Mouse (Mus musculus): ENCODE measurements around the gene Ppp6r3.
A peak's percentile ranks its signal among the peaks of the same experiment; 100 is the strongest.
"Not testable (repeated sequence)": the region's sequence is repeated elsewhere in the genome, so short reads cannot be mapped to it uniquely, and the experiment has no call there.

Gene Ppp6r3

GRCm38 (mm10) chr19:3587729-3588128, 12.2 kb upstream of the Ppp6r3 start:
- peak; percentile 71 for DNase-seq (ENCODE audit: low read depth, low spot score)
- not testable (repeated sequence) for H3K36me3 ChIP-seq (ENCODE audit: control insufficient read depth, insufficient read depth, low read length, poor library complexity, severe bottlenecking); H3K27me3 ChIP-seq (ENCODE audit: control insufficient read depth, insufficient read depth, low read length, poor library complexity, severe bottlenecking)

DNA sequence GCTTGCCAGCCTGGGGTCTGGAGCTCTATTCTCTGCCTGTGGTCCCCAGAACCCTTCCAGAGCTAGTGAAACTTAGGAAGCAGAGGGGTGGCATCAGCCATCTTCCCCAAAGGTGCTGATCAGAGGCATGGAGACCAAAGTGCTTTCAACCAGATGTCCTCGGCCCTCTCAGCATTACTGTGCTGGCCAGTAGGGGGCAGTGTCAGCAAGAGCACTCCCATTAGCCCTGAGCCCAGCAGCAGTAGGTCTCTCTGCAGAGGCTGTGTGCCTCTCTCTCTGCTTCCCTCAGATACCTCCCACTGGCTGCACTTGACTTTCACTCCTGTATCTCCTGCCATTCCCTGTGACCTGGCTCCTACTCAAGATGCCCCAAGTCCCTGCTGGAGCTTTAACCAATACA, 11.0 kb upstream of the Ppp6r3 start:
- DNase-seq (ENCODE audit: low read depth, low spot score) = peak; percentile 66
- no peaks in the 10 kb centered on the region for H3K27me3 ChIP-seq (ENCODE audit: control insufficient read depth, insufficient read depth, low read length, poor library complexity, severe bottlenecking)
- H3K36me3 ChIP-seq (ENCODE audit: control insufficient read depth, insufficient read depth, low read length, poor library complexity, severe bottlenecking) = no peaks in the 10 kb centered on the region

DNA sequence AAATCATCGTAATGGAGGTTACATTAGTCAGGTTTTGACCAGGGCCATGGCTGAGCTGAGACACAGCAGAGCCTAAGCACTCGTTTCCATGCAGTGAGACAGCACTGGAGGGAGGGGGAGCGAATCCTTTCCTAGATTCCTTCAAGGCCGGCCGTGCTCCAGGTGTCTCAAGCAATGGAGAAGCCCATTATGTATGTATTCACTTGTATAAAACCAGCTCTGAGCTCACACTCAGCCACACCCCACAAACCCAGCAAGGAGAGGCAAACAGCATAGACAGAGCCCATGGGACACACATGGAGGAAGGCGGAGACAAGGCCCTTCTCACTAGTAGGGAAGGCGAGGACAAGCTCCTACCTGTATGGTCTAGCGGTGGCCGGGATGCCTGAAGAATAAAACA, 10.5 kb upstream of the Ppp6r3 start:
- DNase-seq (ENCODE audit: low read depth, low spot score) = no peak
- Histone ChIP-seq H3K36me3 (ENCODE audit: control insufficient read depth, insufficient read depth, low read length, poor library complexity, severe bottlenecking) (no peaks in the 10 kb centered on the region), H3K27me3 (ENCODE audit: control insufficient read depth, insufficient read depth, low read length, poor library complexity, severe bottlenecking) (no peaks in the 10 kb centered on the region)

DNA sequence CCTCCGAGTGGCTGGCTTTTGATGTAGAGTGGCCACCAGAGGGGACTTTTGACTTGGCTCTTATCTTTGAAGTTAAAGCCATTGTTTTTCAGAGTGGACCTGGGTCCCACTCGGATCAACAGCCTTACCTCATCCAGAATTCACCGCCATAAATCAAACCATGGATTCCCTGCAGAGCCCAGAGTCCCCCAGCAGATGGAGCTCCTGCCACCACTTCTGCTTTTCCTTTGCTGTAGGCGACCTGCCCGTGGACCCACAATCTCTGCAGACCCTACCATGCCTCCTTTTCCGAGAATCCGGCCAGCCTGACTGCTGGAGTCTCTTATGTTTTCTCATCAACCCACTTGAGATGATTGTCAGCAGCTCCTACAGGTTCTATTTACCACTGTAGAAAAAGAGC, 5.8 kb upstream of the Ppp6r3 start:
- no peaks in the 10 kb centered on the region for H3K36me3 ChIP-seq (ENCODE audit: control insufficient read depth, insufficient read depth, low read length, poor library complexity, severe bottlenecking)
- no peaks in the 10 kb centered on the region for H3K27me3 ChIP-seq (ENCODE audit: control insufficient read depth, insufficient read depth, low read length, poor library complexity, severe bottlenecking)
- peak; percentile 68 for DNase-seq (ENCODE audit: low read depth, low spot score)

DNA sequence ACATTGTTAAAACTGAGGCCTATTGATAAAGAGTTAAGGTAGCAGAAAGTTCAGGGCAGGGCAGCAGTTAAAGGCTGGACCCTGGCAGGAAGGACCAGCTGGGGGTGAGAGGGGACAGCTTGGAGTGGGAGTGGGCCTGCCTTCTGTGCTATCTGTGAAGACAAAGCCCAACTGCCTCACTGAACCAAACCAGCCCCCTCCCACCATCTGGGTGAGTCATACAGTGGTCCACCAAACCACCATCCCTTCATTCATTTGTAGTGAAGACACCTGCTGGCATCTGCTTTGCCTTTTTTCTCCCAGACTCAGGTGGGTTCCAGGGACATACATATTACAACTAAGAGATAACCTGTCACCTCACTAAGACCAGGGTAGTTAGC, 2.4 kb upstream of the Ppp6r3 start:
- no peaks in the 10 kb centered on the region for H3K27me3 ChIP-seq (ENCODE audit: control insufficient read depth, insufficient read depth, low read length, poor library complexity, severe bottlenecking)
- no peak for DNase-seq (ENCODE audit: low read depth, low spot score)
- H3K36me3 ChIP-seq (ENCODE audit: control insufficient read depth, insufficient read depth, low read length, poor library complexity, severe bottlenecking) = no peaks in the 10 kb centered on the region

- DNase-seq (ENCODE audit: low read depth, low spot score) = no peak
- no peaks in the 10 kb centered on the region for H3K36me3 ChIP-seq (ENCODE audit: control insufficient read depth, insufficient read depth, low read length, poor library complexity, severe bottlenecking)
- no peaks in the 10 kb centered on the region for H3K27me3 ChIP-seq (ENCODE audit: control insufficient read depth, insufficient read depth, low read length, poor library complexity, severe bottlenecking)
These were observed 1.8 kb upstream of the Ppp6r3 start for GRCm38 (mm10) chr19:3577265-3577910.

GRCm38 (mm10) chr19:3576451-3577264, 1.1 kb upstream of the Ppp6r3 start:
- H3K36me3 ChIP-seq (ENCODE audit: control insufficient read depth, insufficient read depth, low read length, poor library complexity, severe bottlenecking) = no peaks in the 10 kb centered on the region
- DNase-seq (ENCODE audit: low read depth, low spot score) = no peak
- H3K27me3 ChIP-seq (ENCODE audit: control insufficient read depth, insufficient read depth, low read length, poor library complexity, severe bottlenecking) = no peaks in the 10 kb centered on the region

GRCm38 (mm10) chr19:3575276-3575631, 295 bp downstream of the Ppp6r3 start:
- DNase-seq (ENCODE audit: low read depth, low spot score) = no peak
- Histone ChIP-seq H3K36me3 (ENCODE audit: control insufficient read depth, insufficient read depth, low read length, poor library complexity, severe bottlenecking) (0 out of 2 replicates have a peak, but pooled peaks cover 2% of the 10 kb centered on the region), H3K27me3 (ENCODE audit: control insufficient read depth, insufficient read depth, low read length, poor library complexity, severe bottlenecking) (no peaks in the 10 kb centered on the region)

GRCm38 (mm10) chr19:3574593-3575094, 905 bp downstream of the Ppp6r3 start:
- no peaks in the 10 kb centered on the region for H3K27me3 ChIP-seq (ENCODE audit: control insufficient read depth, insufficient read depth, low read length, poor library complexity, severe bottlenecking)
- 0 out of 2 replicates have a peak, but pooled peaks cover 2% of the 10 kb centered on the region for H3K36me3 ChIP-seq (ENCODE audit: control insufficient read depth, insufficient read depth, low read length, poor library complexity, severe bottlenecking)
- DNase-seq (ENCODE audit: low read depth, low spot score) = peak; percentile 38

- no peaks in the 10 kb centered on the region for H3K36me3 ChIP-seq (ENCODE audit: control insufficient read depth, insufficient read depth, low read length, poor library complexity, severe bottlenecking)
- no peak for DNase-seq (ENCODE audit: low read depth, low spot score)
- no peaks in the 10 kb centered on the region for H3K27me3 ChIP-seq (ENCODE audit: control insufficient read depth, insufficient read depth, low read length, poor library complexity, severe bottlenecking)
These were observed 11.2 kb downstream of the Ppp6r3 start for GRCm38 (mm10) chr19:3564309-3564708.

DNA sequence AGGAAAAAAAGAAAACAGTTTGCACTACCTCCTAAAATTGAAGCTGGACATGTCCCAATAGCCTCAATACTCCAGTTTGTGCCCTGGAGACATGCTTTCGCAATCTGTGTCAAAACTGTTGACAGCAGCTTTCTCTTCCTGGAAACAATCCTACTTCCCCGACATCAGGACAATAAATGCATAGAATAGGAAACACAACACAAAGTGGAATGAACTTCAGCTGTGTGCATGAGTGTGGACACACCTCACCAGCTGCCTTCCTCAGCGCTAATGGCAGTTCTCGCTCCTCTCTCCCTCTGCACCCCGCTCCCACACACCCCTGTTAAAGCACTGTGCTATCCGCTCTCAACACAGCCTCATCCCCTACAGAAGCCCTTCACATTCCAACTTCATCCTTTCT, 12.8 kb downstream of the Ppp6r3 start:
- no peak for DNase-seq (ENCODE audit: low read depth, low spot score)
- H3K27me3 ChIP-seq (ENCODE audit: control insufficient read depth, insufficient read depth, low read length, poor library complexity, severe bottlenecking) = no peaks in the 10 kb centered on the region
- H3K36me3 ChIP-seq (ENCODE audit: control insufficient read depth, insufficient read depth, low read length, poor library complexity, severe bottlenecking) = no peaks in the 10 kb centered on the region

GRCm38 (mm10) chr19:3562298-3562697, 13.3 kb downstream of the Ppp6r3 start:
- DNase-seq (ENCODE audit: low read depth, low spot score) = no peak
- Histone ChIP-seq H3K27me3 (ENCODE audit: control insufficient read depth, insufficient read depth, low read length, poor library complexity, severe bottlenecking) (no peaks in the 10 kb centered on the region), H3K36me3 (ENCODE audit: control insufficient read depth, insufficient read depth, low read length, poor library complexity, severe bottlenecking) (no peaks in the 10 kb centered on the region)

GRCm38 (mm10) chr19:3556169-3556827, 19.3 kb downstream of the Ppp6r3 start:
- DNase-seq (ENCODE audit: low read depth, low spot score) = no peak
- H3K27me3 ChIP-seq (ENCODE audit: control insufficient read depth, insufficient read depth, low read length, poor library complexity, severe bottlenecking) = no peaks in the 10 kb centered on the region
- H3K36me3 ChIP-seq (ENCODE audit: control insufficient read depth, insufficient read depth, low read length, poor library complexity, severe bottlenecking) = no peaks in the 10 kb centered on the region

DNA sequence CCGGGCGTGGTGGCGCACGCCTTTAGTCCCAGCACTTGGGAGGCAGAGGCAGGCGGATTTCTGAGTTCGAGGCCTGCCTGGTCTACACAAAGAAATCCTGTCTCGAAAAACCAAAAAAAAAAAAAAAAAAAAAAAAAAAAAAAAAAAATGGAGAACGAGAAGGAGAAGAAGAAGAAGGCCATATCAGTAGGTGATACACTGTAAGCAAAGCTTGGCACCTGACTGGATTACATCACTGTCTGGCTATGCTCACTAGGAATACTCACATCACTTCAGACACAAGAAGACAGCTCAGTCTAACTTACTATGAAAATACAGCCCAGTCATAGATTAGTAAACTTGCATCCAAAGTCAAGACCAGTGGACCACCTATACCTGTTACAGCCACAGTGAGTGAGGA, 20.8 kb downstream of the Ppp6r3 start:
- no peaks in the 10 kb centered on the region for H3K36me3 ChIP-seq (ENCODE audit: control insufficient read depth, insufficient read depth, low read length, poor library complexity, severe bottlenecking)
- no peaks in the 10 kb centered on the region for H3K27me3 ChIP-seq (ENCODE audit: control insufficient read depth, insufficient read depth, low read length, poor library complexity, severe bottlenecking)
- no peak for DNase-seq (ENCODE audit: low read depth, low spot score)

DNA sequence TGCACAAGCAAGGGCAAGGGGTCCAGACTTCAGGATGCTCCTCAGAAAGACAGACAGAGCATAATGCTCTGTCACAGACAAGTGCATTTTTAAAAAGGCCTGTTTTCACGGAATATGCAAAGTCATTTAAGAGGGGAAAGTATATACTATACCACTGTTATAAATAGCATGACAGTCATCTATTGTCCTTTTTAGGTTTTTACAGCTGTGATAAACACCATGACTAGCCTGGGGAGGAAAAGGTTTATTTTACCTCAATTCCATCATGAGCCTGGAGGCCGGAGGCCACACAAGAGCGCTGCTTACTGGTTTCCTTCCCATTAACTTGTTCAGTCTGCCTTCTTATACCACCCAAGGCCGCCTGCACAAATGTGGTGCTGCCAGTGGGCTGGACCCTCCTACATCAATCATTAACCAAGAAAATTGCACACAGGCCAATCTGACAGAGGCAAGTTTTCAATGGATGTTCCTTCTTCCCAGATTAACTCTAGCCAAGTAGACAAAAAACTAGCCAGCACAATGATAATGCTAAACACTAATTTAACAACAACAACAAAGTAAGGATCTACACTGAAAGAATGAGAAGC, 23.9 kb downstream of the Ppp6r3 start:
- H3K36me3 ChIP-seq (ENCODE audit: control insufficient read depth, insufficient read depth, low read length, poor library complexity, severe bottlenecking) = 0 out of 2 replicates have a peak, but pooled peaks cover 2% of the 10 kb centered on the region
- H3K27me3 ChIP-seq (ENCODE audit: control insufficient read depth, insufficient read depth, low read length, poor library complexity, severe bottlenecking) = no peaks in the 10 kb centered on the region
- DNase-seq (ENCODE audit: low read depth, low spot score) = no peak

Data from splenic B cell, adult 2 months (primary cell).